Comparison of ENCODE assay signal across 15 mouse cellular contexts in the genomic region with DNA sequence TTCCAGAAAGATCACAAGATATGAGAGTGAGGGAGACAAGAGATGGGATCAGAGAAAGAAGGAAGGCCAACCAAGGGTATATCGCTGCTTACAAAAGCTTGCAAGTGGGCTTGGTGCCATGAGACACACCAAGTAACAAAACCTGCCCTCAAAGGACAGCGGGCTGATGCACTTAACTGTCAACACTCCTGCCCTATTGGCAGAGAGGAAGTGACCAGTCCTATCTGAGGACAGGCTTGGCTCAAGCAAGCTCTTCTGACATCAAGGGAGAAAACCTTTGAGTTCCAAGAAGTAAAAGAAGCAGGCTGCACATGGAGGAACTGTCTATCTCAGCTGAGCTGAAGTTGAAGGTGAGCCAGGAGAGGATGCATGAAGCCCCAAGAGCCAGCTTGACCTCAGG.
DNase-seq lines count a peak whose midpoint lies in the region; TF ChIP-seq lines count a peak whose summit lies in the region.
"Had no signal": no experiment of that assay in that cellular context is flagged by ENCODE, and none has a peak within 500 bp of the region (broad histone marks: within the 10 kb centered on the region; RNA-seq: fewer than 3 reads in every experiment).

No protein-coding gene starts in this region.

- no peak for TF ChIP-seq CTCF in gastrocnemius, adult 2 months (IDR thresholded peaks at IDR 0.05)

- intact Hi-C loops in gastrocnemius, adult 2 months (cut with DNase I): loop anchor here (5.0 kb wide), 1 partner anchor 139 kb away; no protein-coding TSS in a partner anchor
- intact Hi-C loops in heart, postnatal 10 days (cut with DNase I): loop anchor here (5.0 kb wide), 1 partner anchor 74 kb away; no protein-coding TSS in a partner anchor
- intact Hi-C loops in heart, postnatal 36 days (cut with DNase I): loop anchor here (5.0 kb wide), 1 partner anchor 154 kb away; the partner anchor contains the start of gene Arl5a

- peak overlapping the region; percentile 65 for H3K27ac ChIP-seq in gastrocnemius, adult 2 months
- H3K27ac ChIP-seq: embryonic facial prominence, embryonic 10.5 days; forebrain, embryonic 13.5 days; hindbrain, embryonic 14.5 days; kidney, postnatal 0 days had no signal

- peak; percentile 59 for DNase-seq in gastrocnemius, adult 2 months
- no peak for DNase-seq in gastrocnemius, postnatal 4 days (ENCODE audit: low spot score in 2 of 2)
- DNase-seq in heart, adult 9 months (ENCODE audit: low spot score in 2 of 2): peak; percentile 34 to 38
- no peak for DNase-seq in heart, adult 8-10 months (ENCODE audit: low spot score)
- DNase-seq in heart, postnatal 10 days: peak; percentile 29 to 37
- DNase-seq in heart, postnatal 36 days: peak; percentile 32
- DNase-seq in right cerebral cortex, postnatal 10 days (ENCODE audit: low spot score in 2 of 2): no peak
- DNase-seq in thymus, postnatal 14 days: no peak
- DNase-seq: adrenal gland, postnatal 14 days; cerebellum, adult 18-20 months; cerebellum, postnatal 10 days had no signal

- no peak overlapping the region for H3K4me3 ChIP-seq in gastrocnemius, adult 2 months
- H3K4me3 ChIP-seq: embryonic facial prominence, embryonic 10.5 days; forebrain, embryonic 13.5 days had no signal

Comparison
In these comparisons a context has a peak if more than half of its experiments do, and no peak if none do; other contexts are left out.
1. DNase-seq: peak in gastrocnemius, adult 2 months (single experiment), heart, adult 9 months (2 of 2), heart, postnatal 10 days (2 of 2) and heart, postnatal 36 days (2 of 2); none in gastrocnemius, postnatal 4 days (0 of 2), heart, adult 8-10 months (single experiment), right cerebral cortex, postnatal 10 days (0 of 2) and thymus, postnatal 14 days (single experiment).